Comparison of ENCODE assay signal across 1 mouse cellular context in the genomic region with DNA sequence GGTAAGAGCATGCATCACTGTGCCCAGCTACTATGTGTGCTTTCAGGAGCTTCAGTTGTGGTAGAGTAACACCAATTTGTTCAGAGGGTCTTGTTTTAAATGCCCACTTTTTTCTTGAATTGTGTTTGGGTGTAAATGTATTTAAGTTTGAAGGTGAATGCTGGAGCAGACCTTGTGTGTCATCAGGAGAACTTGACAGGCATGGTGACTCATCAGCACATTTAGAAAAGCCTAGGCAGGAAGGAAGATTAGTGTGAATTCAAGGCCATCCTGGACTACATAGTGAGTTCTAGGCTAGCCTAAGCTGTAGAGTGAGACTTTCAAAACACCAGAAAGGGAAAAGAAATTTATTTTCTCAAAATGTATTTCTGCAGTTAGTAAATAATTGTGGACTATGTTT.
A peak's percentile ranks its signal among the peaks of the same experiment; 100 is the strongest.
TF ChIP-seq lines count a peak whose summit lies in the region.

No protein-coding gene starts in this region.

TF ChIP-seq in MEL, 35 proteins besides CTCF, POLR2A, EP300 and RAD21:
- TF ChIP-seq HCFC1 (IDR thresholded peaks at IDR 0.05; ENCODE audit: low read depth, low read length) (no peak), BHLHE40 (IDR thresholded peaks at IDR 0.05; ENCODE audit: borderline replicate concordance, low read depth, low read length) (no peak), RCOR1 (IDR thresholded peaks at IDR 0.05; ENCODE audit: low read depth, low read length) (no peak), SIN3A (IDR thresholded peaks at IDR 0.05; ENCODE audit: low read length) (no peak), GATA1 (IDR thresholded peaks at IDR 0.05; ENCODE audit: low read depth, low read length) (no peak), MAZ (IDR thresholded peaks at IDR 0.05; ENCODE audit: low read depth, low read length) (no peak), JUND (IDR thresholded peaks at IDR 0.05; ENCODE audit: low read depth, low read length) (peak; percentile 73; the same call in 1 of the 2 replicates), TBP (IDR thresholded peaks at IDR 0.05; ENCODE audit: low read depth, low read length) (no peak)
